Comparison of ENCODE assay signal across 8 mouse cellular contexts in the genomic region with DNA sequence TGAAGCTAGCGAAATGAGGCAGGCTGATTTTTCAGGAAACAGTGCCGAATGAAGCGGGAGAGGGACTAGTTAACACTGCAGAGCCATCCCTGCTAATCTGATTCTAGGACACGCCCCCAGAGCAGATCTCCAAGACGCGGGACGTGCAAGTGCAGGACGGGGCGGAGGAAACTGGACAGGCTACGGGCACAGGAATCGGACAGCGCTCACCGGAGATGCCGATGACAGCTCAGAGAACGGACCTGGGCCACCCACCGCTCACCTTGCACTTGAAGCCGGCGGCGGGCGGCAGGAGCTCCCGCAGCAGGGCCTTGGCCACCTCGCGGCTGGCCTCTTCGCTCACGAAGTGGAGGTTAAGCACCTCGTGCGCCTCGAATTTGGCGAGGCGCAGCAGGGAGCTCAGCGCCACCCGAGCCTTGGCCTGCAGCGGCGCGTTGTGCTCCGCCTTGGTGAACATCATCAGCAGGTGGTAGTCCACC. TPM values are rescaled to one million over a fixed set of nuclear protein-coding genes. Genes with fewer than 3 reads are reported as not detected.
A peak's percentile ranks its signal among the peaks of the same experiment; 100 is the strongest.
DNase-seq lines count a peak whose midpoint lies in the region; ATAC-seq and TF ChIP-seq lines count a peak whose summit lies in the region.

No protein-coding gene starts in this region.

- peaks cover 28% of the 10 kb centered on the region for H3K4me1 ChIP-seq in E14TG2a.4 (replicated peaks; ENCODE audit: low read depth, low read length)
- H3K4me1 ChIP-seq in embryonic fibroblast, embryonic 13.5 days (ENCODE audit: control insufficient read depth, insufficient read depth, low read length): peaks cover 10% of the 10 kb centered on the region
- peaks cover 15% of the 10 kb centered on the region for H3K4me1 ChIP-seq in heart, embryonic 15.5 days (replicated peaks)
- H3K4me1 ChIP-seq in liver, postnatal 0 days (ENCODE audit: insufficient read depth): peaks cover 12% of the 10 kb centered on the region
- H3K4me1 ChIP-seq in neural tube, embryonic 14.5 days (ENCODE audit: control insufficient read depth, insufficient read depth, low read length): peaks cover 8% of the 10 kb centered on the region; the same call in 1 of the 2 replicates

- TF ChIP-seq EP300 in liver, postnatal 0 days (IDR thresholded peaks at IDR 0.05; ENCODE audit: low read depth): no peak

- no peak for TF ChIP-seq CTCF in E14TG2a.4 (conservative IDR thresholded peaks at IDR 0.05; ENCODE audit: low read length)
- TF ChIP-seq CTCF in embryonic fibroblast, embryonic 13.5 days (IDR thresholded peaks at IDR 0.05; ENCODE audit: borderline replicate concordance, insufficient read depth, low read length): no peak
- TF ChIP-seq CTCF in liver, postnatal 0 days (IDR thresholded peaks at IDR 0.05; ENCODE audit: low read depth): no peak

- peak overlapping the region; percentile 91 for H3K4me3 ChIP-seq in E14TG2a.4 (replicated peaks; ENCODE audit: low read length)
- peak overlapping the region; percentile 76 for H3K4me3 ChIP-seq in embryonic fibroblast, embryonic 13.5 days (ENCODE audit: insufficient read depth, low read length)
- peak overlapping the region; percentile 94 for H3K4me3 ChIP-seq in heart, embryonic 15.5 days
- H3K4me3 ChIP-seq in liver, postnatal 0 days (ENCODE audit: low read depth, low read length): peak overlapping the region; percentile 76
- H3K4me3 ChIP-seq in neural tube, embryonic 14.5 days (ENCODE audit: low read depth, low read length): peak overlapping the region; percentile 84

- DNase-seq in brain, adult 2 months (ENCODE audit: low read depth, low spot score): peak; percentile 85
- peak; percentile 81 for DNase-seq in kidney, postnatal 14 days
- peak; percentile 59 for DNase-seq in liver, postnatal 0 days
- peak; percentile 59 to 70 for DNase-seq in urinary bladder, adult 18-20 months (ENCODE audit: low spot score in 2 of 2)

- H3K27ac ChIP-seq in embryonic fibroblast, embryonic 13.5 days (ENCODE audit: insufficient read depth, low read length): no peak overlapping the region
- H3K27ac ChIP-seq in heart, embryonic 15.5 days: peak overlapping the region; percentile 94
- peak overlapping the region; percentile 85; the same call in 1 of the 2 replicates for H3K27ac ChIP-seq in liver, postnatal 0 days (ENCODE audit: low read depth)
- peak overlapping the region; percentile 80 for H3K27ac ChIP-seq in neural tube, embryonic 14.5 days (ENCODE audit: low read depth, low read length)

- peaks cover 31% of the 10 kb centered on the region for H3K36me3 ChIP-seq in E14TG2a.4 (ENCODE audit: insufficient read depth, low read length)
- H3K36me3 ChIP-seq in heart, embryonic 15.5 days: no peaks in the 10 kb centered on the region
- H3K36me3 ChIP-seq in liver, postnatal 0 days (replicated peaks; ENCODE audit: insufficient read depth, low read length): no peaks in the 10 kb centered on the region
- no peaks in the 10 kb centered on the region for H3K36me3 ChIP-seq in neural tube, embryonic 14.5 days (ENCODE audit: control insufficient read depth, insufficient read depth, low read length)

- no peak; the same call in 1 of the 2 replicates for TF ChIP-seq POLR2A in embryonic fibroblast, embryonic 13.5 days (IDR thresholded peaks at IDR 0.05; ENCODE audit: low read depth, low read length)

- peak; percentile 61 for ATAC-seq in heart, embryonic 15.5 days (replicated peaks; ENCODE audit: insufficient number of reproducible peaks, insufficient read depth, low FRiP score, low read depth)
- ATAC-seq in liver, postnatal 0 days: peak; percentile 41
- peak; percentile 73 for ATAC-seq in neural tube, embryonic 14.5 days (ENCODE audit: low read depth)

- peak overlapping the region; percentile 88 for H3K9ac ChIP-seq in heart, embryonic 15.5 days
- peak overlapping the region; percentile 75 for H3K9ac ChIP-seq in liver, postnatal 0 days (replicated peaks)
- peak overlapping the region; percentile 72 for H3K9ac ChIP-seq in neural tube, embryonic 14.5 days (replicated peaks; ENCODE audit: low read depth, low read length)

- peaks cover 11% of the 10 kb centered on the region for H3K27me3 ChIP-seq in E14TG2a.4 (ENCODE audit: insufficient read depth, low read length)
- no peaks in the 10 kb centered on the region for H3K27me3 ChIP-seq in heart, embryonic 15.5 days
- H3K27me3 ChIP-seq in liver, postnatal 0 days (ENCODE audit: insufficient read depth, low read length): no peaks in the 10 kb centered on the region
- no peaks in the 10 kb centered on the region for H3K27me3 ChIP-seq in neural tube, embryonic 14.5 days (ENCODE audit: control insufficient read depth, insufficient read depth, low read length)

- under 1% methylated on average over 36 of the region's 36 CpGs for whole genome bisulfite sequencing in heart, embryonic 15.5 days
- under 1% methylated on average over 26 of the region's 36 CpGs for WGBS in liver, postnatal 0 days (ENCODE audit: insufficient replicate concordance)
- 0% methylated on average over 33 of the region's 36 CpGs for WGBS in neural tube, embryonic 14.5 days

- H3K9me3 ChIP-seq in E14TG2a.4 (ENCODE audit: low read length): no peaks in the 10 kb centered on the region
- no peaks in the 10 kb centered on the region for H3K9me3 ChIP-seq in heart, embryonic 15.5 days (replicated peaks)
- H3K9me3 ChIP-seq in liver, postnatal 0 days (ENCODE audit: low read length): no peaks in the 10 kb centered on the region
- H3K9me3 ChIP-seq in neural tube, embryonic 14.5 days (ENCODE audit: control insufficient read depth, low read length): no peaks in the 10 kb centered on the region

- peak overlapping the region; percentile 100 for H3K4me2 ChIP-seq in heart, embryonic 15.5 days
- H3K4me2 ChIP-seq in liver, postnatal 0 days (ENCODE audit: low read depth, low read length): peak overlapping the region; percentile 99
- peak overlapping the region; percentile 89 for H3K4me2 ChIP-seq in neural tube, embryonic 14.5 days (ENCODE audit: low read depth, low read length)

RNA-seq across cellular contexts. Expression of a gene that starts 0.6 kb away (rescaled TPM):
- 36.3 and 36.6 TPM in 2 replicates for polyA plus RNA-seq in embryonic fibroblast, embryonic 13.5 days (2011; ENCODE audit: insufficient read length, low read depth, missing spikeins)
- polyA plus RNA-seq in heart, embryonic 15.5 days (2015; fragmentation: Nextera tagmentation; extraction: Ambion mirVana): 6.8 and 9.9 TPM in 2 replicates
- 1.6 TPM in 2 replicates for polyA plus RNA-seq in liver, postnatal 0 days (2015; fragmentation: Nextera tagmentation; extraction: Ambion mirVana)
- polyA plus RNA-seq in neural tube, embryonic 14.5 days (2014; fragmentation: Nextera tagmentation; extraction: Ambion mirVana): 17.3 and 21.1 TPM in 2 replicates
